Mouse (Mus musculus) effector memory CD4-positive, alpha-beta T cell, adult 5 months (primary cell): ENCODE data around the gene Rab32. TPM values are rescaled to one million over a fixed set of nuclear protein-coding genes. Genes with fewer than 3 reads are reported as not detected.

ENCODE experiments used
- polyA plus RNA-seq: library from polyadenylated mRNA; unstranded; fragments of 100-300 nt; shearing (Covaris generic); gene quantifications from one replicate; pipeline ENCODE4 v1.2.1, GENCODE M21; 2017

The Rab32 gene
- 1.7 TPM for polyA plus RNA-seq

GRCm38 (mm10) chr10:10557570-10558336, at the start of gene Rab32:
Gene Rab32 (minus strand): TSS chr10:10558265.

Other genes starting within 250 kb of the Rab32 start
- 0.41 TPM for gene Adgb, start 85.9 kb downstream of the Rab32 start, polyA plus RNA-seq
- not detected for gene Gm10944, start 123.1 kb upstream of the Rab32 start, polyA plus RNA-seq